Mouse (Mus musculus) CH12.LX (cell line): ENCODE measurements around the gene Nxpe3. TPM values are rescaled to one million over a fixed set of nuclear protein-coding genes. Genes with fewer than 3 reads are reported as not detected.

ENCODE experiments used
- DNase-seq: peaks from one replicate; pipeline ENCODE4 v3.0.0-alpha.2; 2013; ENCODE audit errors: extremely low read depth
- H3K27ac ChIP-seq: 2 replicates; pipeline ENCODE4 v1.5.1; 2012; ENCODE audit warnings: low read depth, mild to moderate bottlenecking, control low read depth, moderate library complexity; ENCODE audit not compliant: insufficient read depth
- H3K27me3 ChIP-seq: replicated peaks from 2 replicates; pipeline ENCODE3; 2012; ENCODE audit warnings: inconsistent platforms
- H3K36me3 ChIP-seq, 2 experiments: replicated peaks in 1 of 2; 2 replicates each; pipeline versions ENCODE3 to v1.6.1; 2012; ENCODE audit warnings: inconsistent platforms in 1 of 2, low read length in 1 of 2, mild to moderate bottlenecking in 1 of 2, mixed read lengths in 1 of 2, moderate library complexity in 1 of 2; ENCODE audit not compliant: control insufficient read depth in 1 of 2, insufficient read depth in 1 of 2
- H3K4me1 ChIP-seq, 2 experiments: 2 replicates each; pipeline ENCODE4 v1.6.1; 2012; ENCODE audit warnings: inconsistent platforms in 1 of 2, moderate library complexity in 1 of 2; ENCODE audit not compliant: insufficient read depth in 2 of 2, control insufficient read depth in 1 of 2
- H3K4me2 ChIP-seq: 2 replicates; pipeline ENCODE4 v1.6.1; 2012; ENCODE audit warnings: low read depth, mild to moderate bottlenecking, control low read depth; ENCODE audit not compliant: poor library complexity, insufficient read depth, severe bottlenecking
- H3K4me3 ChIP-seq, 3 experiments: fragments of 150-350 bp in 1 of 3; sonication (generic) in 1 of 3; replicated peaks in 1 of 3; 2 replicates each; pipeline versions ENCODE3 to v1.5.1; 2011 to 2012; ENCODE audit warnings: low read depth in 2 of 3, low read length in 2 of 3, mild to moderate bottlenecking in 2 of 3, moderate library complexity in 2 of 3, control low read depth in 1 of 3, improper control_type of control experiment in 1 of 3, inconsistent platforms in 1 of 3, mixed read lengths in 1 of 3; ENCODE audit not compliant: poor library complexity in 1 of 3
- H3K79me2 ChIP-seq: replicated peaks from 2 replicates; pipeline ENCODE4 v1.6.1; 2012; ENCODE audit warnings: mild to moderate bottlenecking, moderate library complexity; ENCODE audit not compliant: control insufficient read depth, poor library complexity, insufficient read depth, severe bottlenecking; ENCODE audit errors: extremely low read depth
- H3K9ac ChIP-seq: 2 replicates; pipeline ENCODE4 v1.6.1; 2012; ENCODE audit warnings: low read depth, mild to moderate bottlenecking, control low read depth, moderate library complexity; ENCODE audit not compliant: insufficient read depth
- H3K9me3 ChIP-seq: replicated peaks from 2 replicates; pipeline ENCODE3; 2012; ENCODE audit warnings: low read length, inconsistent platforms, mixed read lengths
- BHLHE40 ChIP-seq: IDR thresholded peaks from 2 replicates; pipeline ENCODE4 v1.6.1; 2011; ENCODE audit warnings: mild to moderate bottlenecking, low read depth, low read length, improper control_type of control experiment
- CTCF ChIP-seq, 2 experiments: IDR thresholded peaks in 1 of 2; conservative IDR thresholded peaks in 1 of 2; 2 replicates each; pipeline ENCODE4 v1.5.1; 2011 to 2012; ENCODE audit warnings: low read depth in 2 of 2, low read length in 2 of 2, improper control_type of control experiment in 1 of 2, inconsistent platforms in 1 of 2, mild to moderate bottlenecking in 1 of 2, moderate library complexity in 1 of 2
- ELF1 ChIP-seq: IDR thresholded peaks from 2 replicates; pipeline ENCODE4 v1.6.1; 2014; ENCODE audit warnings: low read depth, mild to moderate bottlenecking, inconsistent platforms, low read length, improper control_type of control experiment
- HCFC1 ChIP-seq: IDR thresholded peaks from 2 replicates; pipeline ENCODE4 v1.6.1; 2012; ENCODE audit warnings: low read depth, mild to moderate bottlenecking, inconsistent platforms, low read length, improper control_type of control experiment
- IRF4 ChIP-seq: IDR thresholded peaks from 2 replicates; pipeline ENCODE4 v1.6.1; 2014; ENCODE audit warnings: low read depth, mild to moderate bottlenecking, inconsistent platforms, low read length, improper control_type of control experiment
- JUN ChIP-seq: IDR thresholded peaks from 2 replicates; pipeline ENCODE4 v1.6.1; 2011; ENCODE audit warnings: low read depth, mild to moderate bottlenecking, low read length, improper control_type of control experiment, moderate library complexity; ENCODE audit not compliant: insufficient read depth
- JUND ChIP-seq: conservative IDR thresholded peaks from 2 replicates; pipeline ENCODE4 v1.6.1; 2011; ENCODE audit warnings: low read depth, low read length, improper control_type of control experiment
- MAFK ChIP-seq: IDR thresholded peaks from 2 replicates; pipeline ENCODE4 v1.6.1; 2011; ENCODE audit warnings: low read length, improper control_type of control experiment; ENCODE audit not compliant: insufficient replicate concordance
- MYC ChIP-seq: IDR thresholded peaks from 2 replicates; pipeline ENCODE4 v1.6.1; 2011; ENCODE audit warnings: low read depth, mild to moderate bottlenecking, improper control_type of control experiment, low read length
- POLR2AphosphoS2 ChIP-seq: IDR thresholded peaks from 2 replicates; pipeline ENCODE4 v1.6.1; 2011; ENCODE audit warnings: low read depth, low read length, improper control_type of control experiment
- RAD21 ChIP-seq: IDR thresholded peaks from 2 replicates; pipeline ENCODE4 v1.6.1; 2011; ENCODE audit warnings: low read depth, mild to moderate bottlenecking, low read length, improper control_type of control experiment, moderate library complexity
- RCOR1 ChIP-seq: conservative IDR thresholded peaks from 2 replicates; pipeline ENCODE4 v1.6.1; 2012; ENCODE audit warnings: low read depth, mild to moderate bottlenecking, inconsistent platforms, low read length, improper control_type of control experiment
- SMC3 ChIP-seq: IDR thresholded peaks from 2 replicates; pipeline ENCODE4 v1.6.1; 2011; ENCODE audit warnings: low read depth, low read length, improper control_type of control experiment
- TBP ChIP-seq: conservative IDR thresholded peaks from 2 replicates; pipeline ENCODE4 v1.6.1; 2011; ENCODE audit warnings: low read depth, low read length, improper control_type of control experiment
- TCF12 ChIP-seq: IDR thresholded peaks from 2 replicates; pipeline ENCODE4 v1.6.1; 2014; ENCODE audit warnings: low read depth, mild to moderate bottlenecking, inconsistent platforms, low read length, improper control_type of control experiment
- UBTF ChIP-seq: IDR thresholded peaks from 2 replicates; pipeline ENCODE4 v1.6.1; 2012; ENCODE audit warnings: low read depth, mild to moderate bottlenecking, inconsistent platforms, low read length, improper control_type of control experiment, moderate library complexity
- USF2 ChIP-seq: conservative IDR thresholded peaks from 2 replicates; pipeline ENCODE4 v1.6.1; 2011; ENCODE audit warnings: low read depth, low read length, improper control_type of control experiment
- ZKSCAN1 ChIP-seq: IDR thresholded peaks from 2 replicates; pipeline ENCODE4 v1.6.1; 2012; ENCODE audit warnings: low read depth, inconsistent platforms, low read length, improper control_type of control experiment, borderline replicate concordance
- ZMIZ1 ChIP-seq: IDR thresholded peaks from 2 replicates; pipeline ENCODE4 v1.6.1; 2012; ENCODE audit warnings: low read depth, mild to moderate bottlenecking, inconsistent platforms, low read length, improper control_type of control experiment
- ZNF384 ChIP-seq: IDR thresholded peaks from 2 replicates; pipeline ENCODE4 v1.6.1; 2012; ENCODE audit warnings: low read depth, low read length, improper control_type of control experiment, inconsistent platforms
- dilution Hi-C: fragments of 300-500 bp; cut with MboI; formaldehyde crosslinking; loops from 2 replicates; pipeline ENCODE4 v1.14.3; 2020; ENCODE audit warnings: low sequenced_read_pairs; ENCODE audit not compliant: extremely low pct_unique_long_range_greater_than_20kb, extremely low pct_ligation_motif_present
- in situ Hi-C: fragments of 300-500 bp; cut with MboI; formaldehyde crosslinking; loops from 3 replicates; pipeline ENCODE4 v1.14.3; 2019; ENCODE audit warnings: low sequenced_read_pairs, low pct_ligation_motif_present, low pct_unique_long_range_greater_than_20kb, mixed read lengths
- polyA plus RNA-seq: library from polyadenylated mRNA; unstranded; fragments of >175 nt; gene quantifications from 2 replicates; pipeline ENCODE4 v1.2.1, GENCODE M21; 2012; ENCODE audit warnings: low read depth; ENCODE audit not compliant: insufficient read length
- total RNA-seq, 2 experiments: library from RNA; depleted of rRNA; stranded (reverse); fragments of 300-350 nt in 1 of 2; fragments of >200 nt in 1 of 2; gene quantifications; 2 replicates each; pipeline ENCODE4 v1.2.3; 2012 to 2014

The Nxpe3 gene
- total and polyA plus RNA-seq, 3 experiments, result 5.4 to 12.3 (median 10.6) TPM

DNA sequence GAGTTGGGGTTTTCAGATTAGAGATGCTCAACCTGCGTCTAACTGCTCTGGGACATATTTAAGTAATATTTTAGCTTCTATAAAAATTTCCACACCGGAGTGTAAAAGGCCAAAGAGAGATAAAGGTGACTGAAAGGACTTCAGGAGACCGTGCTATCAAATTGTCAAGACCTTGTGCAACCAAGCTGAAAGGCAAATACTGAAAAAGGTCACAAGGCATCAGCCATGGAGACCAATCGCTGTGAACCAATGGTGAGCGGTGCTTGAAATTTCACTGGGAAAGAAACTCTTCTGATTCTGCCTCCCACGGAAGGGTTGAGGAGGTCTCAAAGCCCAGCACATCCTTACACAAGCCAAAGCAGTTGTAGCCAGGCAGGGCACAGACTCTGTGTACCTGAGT, 53.6 kb downstream of the Nxpe3 start:
- Histone ChIP-seq H3K27me3 (no peaks in the 10 kb centered on the region), H3K4me1 (peaks cover 1 to 22% of the 10 kb centered on the region in 2 experiments; a peak in 3 of 4 replicates), H3K36me3 (peaks cover 8 to 40% of the 10 kb centered on the region in 2 experiments), H3K9me3 (no peaks in the 10 kb centered on the region), H3K4me2 (no peak overlapping the region), H3K27ac (no peak overlapping the region), H3K4me3 (no peak overlapping the region), H3K9ac (no peak overlapping the region), H3K79me2 (peaks cover 16% of the 10 kb centered on the region)
- in situ Hi-C loops (no loop called here), dilution Hi-C loops (no loop called here)
- TF ChIP-seq POLR2AphosphoS2 (no peak), TCF12 (no peak), MAFK (no peak), JUN (no peak), MYC (no peak), ZKSCAN1 (no peak), SMC3 (no peak), HCFC1 (no peak), RCOR1 (no peak), JUND (no peak), TBP (no peak), IRF4 (no peak), CTCF (conservative IDR thresholded peaks at IDR 0.05 in 1 of 2, IDR thresholded peaks at IDR 0.05 in 1 of 2; ENCODE audit: low read depth in 2 of 2, low read length in 2 of 2) (no peak), ELF1 (no peak), ZNF384 (no peak), USF2 (no peak), RAD21 (no peak), UBTF (no peak), BHLHE40 (no peak), ZMIZ1 (no peak)
- no peak for DNase-seq
